Mouse (Mus musculus) forebrain, embryonic 16.5 days (tissue): ENCODE measurements at regions not wholly inside any gene's neighbourhood (a gene's known extent, or its start where the extent isn't known, plus 50 kb on each side); places are given as distances from the start of the nearest gene placed in this dataset.
"Not testable (repeated sequence)": the region's sequence is repeated elsewhere in the genome, so short reads cannot be mapped to it uniquely, and the experiment has no call there.

Experiments
- ATAC-seq: fragments of 200-750 bp; cut with Nextera tagmentation; 2 replicates; pipeline ENCODE4 v1.8.0; 2017; ENCODE audit warnings: mild to moderate bottlenecking, moderate library complexity
- H3K27ac ChIP-seq: fragments of 300-500 bp; sonication (generic); 2 replicates; pipeline ENCODE4 v1.5.1; 2014; ENCODE audit warnings: low read length, control low read depth
- H3K27me3 ChIP-seq: fragments of 300-500 bp; sonication (generic); replicated peaks from 2 replicates; pipeline ENCODE4 v1.6.1; 2014; ENCODE audit warnings: low read length; ENCODE audit not compliant: control insufficient read depth, insufficient read depth
- H3K36me3 ChIP-seq: fragments of 300-500 bp; sonication (generic); 2 replicates; pipeline ENCODE4 v1.6.1; 2014; ENCODE audit not compliant: control insufficient read depth, insufficient read depth
- H3K4me1 ChIP-seq: fragments of 300-500 bp; sonication (generic); replicated peaks from 2 replicates; pipeline ENCODE4 v1.6.1; 2014; ENCODE audit warnings: low read length; ENCODE audit not compliant: control insufficient read depth, insufficient read depth
- H3K4me2 ChIP-seq: fragments of 300-500 bp; sonication (generic); 2 replicates; pipeline ENCODE4 v1.6.1; 2014; ENCODE audit warnings: mild to moderate bottlenecking, low read length, control low read depth
- H3K4me3 ChIP-seq: fragments of 300-500 bp; sonication (generic); replicated peaks from 2 replicates; pipeline ENCODE4 v1.5.1; 2014; ENCODE audit warnings: mild to moderate bottlenecking, low read length, control low read depth
- H3K9ac ChIP-seq: fragments of 300-500 bp; sonication (generic); replicated peaks from 2 replicates; pipeline ENCODE4 v1.6.1; 2014; ENCODE audit warnings: low read depth, low read length, control low read depth
- H3K9me3 ChIP-seq: fragments of 300-500 bp; sonication (generic); 2 replicates; pipeline ENCODE4 v1.6.1; 2016; ENCODE audit warnings: low read length; ENCODE audit not compliant: control insufficient read depth
- WGBS: fragments of 180-500 bp; shearing (Covaris S2); extraction: QIAGEN DNeasy Blood & Tissue Kit; methylation state at CpG from one replicate; pipeline ENCODE4 v1.1.7; 2014; 5-methylcytosine and 5-hydroxymethylcytosine counted together

GRCm38 (mm10) chr5:50215960-50216359 is 157.2 kb upstream of the Adgra3 start:
- no peak overlapping the region for H3K27ac ChIP-seq
- no peaks in the 10 kb centered on the region for H3K36me3 ChIP-seq
- H3K4me2 ChIP-seq: no peak overlapping the region
- no peaks in the 10 kb centered on the region for H3K27me3 ChIP-seq
- H3K4me3 ChIP-seq: no peak overlapping the region
- 44% methylated on average over 5 of the region's 5 CpGs for WGBS
- H3K9me3 ChIP-seq: no peaks in the 10 kb centered on the region
- no peak for ATAC-seq
- no peaks in the 10 kb centered on the region for H3K4me1 ChIP-seq
- no peak overlapping the region for H3K9ac ChIP-seq

- Histone ChIP-seq H3K9me3 (no peaks in the 10 kb centered on the region), H3K36me3 (no peaks in the 10 kb centered on the region), H3K4me3 (no peak overlapping the region), H3K27ac (no peak overlapping the region), H3K4me1 (no peaks in the 10 kb centered on the region), H3K9ac (no peak overlapping the region), H3K27me3 (no peaks in the 10 kb centered on the region), H3K4me2 (no peak overlapping the region)
- WGBS: 60% methylated on average over 7 of the region's 7 CpGs
- ATAC-seq: no peak
Observed at GRCm38 (mm10) chr5:50202307-50203010, 143.7 kb upstream of the Adgra3 start.

GRCm38 (mm10) chr5:50196423-50196822 is 137.6 kb upstream of the Adgra3 start:
- WGBS: 68% methylated on average over 3 of the region's 3 CpGs
- Histone ChIP-seq H3K27me3 (no peaks in the 10 kb centered on the region), H3K9me3 (no peaks in the 10 kb centered on the region), H3K9ac (no peak overlapping the region), H3K4me3 (no peak overlapping the region), H3K4me2 (no peak overlapping the region), H3K36me3 (no peaks in the 10 kb centered on the region), H3K27ac (no peak overlapping the region), H3K4me1 (no peaks in the 10 kb centered on the region)
- no peak for ATAC-seq

GRCm38 (mm10) chr5:50195993-50196392 is 137.2 kb upstream of the Adgra3 start:
- no peaks in the 10 kb centered on the region for H3K27me3 ChIP-seq
- no peak overlapping the region for H3K9ac ChIP-seq
- H3K4me1 ChIP-seq: no peaks in the 10 kb centered on the region
- H3K4me3 ChIP-seq: no peak overlapping the region
- H3K27ac ChIP-seq: no peak overlapping the region
- H3K4me2 ChIP-seq: no peak overlapping the region
- no peaks in the 10 kb centered on the region for H3K36me3 ChIP-seq
- WGBS: 70% methylated on average over 3 of the region's 3 CpGs
- no peak for ATAC-seq
- no peaks in the 10 kb centered on the region for H3K9me3 ChIP-seq

GRCm38 (mm10) chr5:50189394-50189793 is 130.6 kb upstream of the Adgra3 start:
- no peak overlapping the region for H3K27ac ChIP-seq
- H3K4me2 ChIP-seq: no peak overlapping the region
- no peaks in the 10 kb centered on the region for H3K27me3 ChIP-seq
- no peaks in the 10 kb centered on the region for H3K4me1 ChIP-seq
- no peaks in the 10 kb centered on the region for H3K36me3 ChIP-seq
- H3K4me3 ChIP-seq: no peak overlapping the region
- no peaks in the 10 kb centered on the region for H3K9me3 ChIP-seq
- no peak overlapping the region for H3K9ac ChIP-seq
- no peak for ATAC-seq

- WGBS: 78% methylated on average over 6 of the region's 6 CpGs
- Histone ChIP-seq H3K4me3 (no peak overlapping the region), H3K9ac (no peak overlapping the region), H3K9me3 (no peaks in the 10 kb centered on the region), H3K4me1 (no peaks in the 10 kb centered on the region), H3K4me2 (no peak overlapping the region), H3K36me3 (no peaks in the 10 kb centered on the region), H3K27ac (no peak overlapping the region), H3K27me3 (no peaks in the 10 kb centered on the region)
- no peak for ATAC-seq
Observed at GRCm38 (mm10) chr5:50182721-50183120, 123.9 kb upstream of the Adgra3 start.

GRCm38 (mm10) chr5:50156557-50156956 is 97.8 kb upstream of the Adgra3 start:
- Histone ChIP-seq H3K9me3 (no peaks in the 10 kb centered on the region), H3K36me3 (no peaks in the 10 kb centered on the region), H3K4me3 (no peak overlapping the region), H3K4me1 (no peaks in the 10 kb centered on the region; the same call in 1 of the 2 replicates), H3K9ac (no peak overlapping the region), H3K4me2 (no peak overlapping the region), H3K27me3 (no peaks in the 10 kb centered on the region), H3K27ac (no peak overlapping the region)
- no peak for ATAC-seq
- WGBS: 26% methylated on average over 1 of the region's 1 CpGs

GRCm38 (mm10) chr5:50155170-50155860 is 96.5 kb upstream of the Adgra3 start:
- 84% methylated on average over 2 of the region's 2 CpGs for WGBS
- H3K36me3 ChIP-seq, ATAC-seq, H3K4me2 ChIP-seq, H3K4me1 ChIP-seq, H3K27ac ChIP-seq, H3K9me3 ChIP-seq, H3K9ac ChIP-seq, H3K4me3 ChIP-seq, H3K27me3 ChIP-seq: not testable (repeated sequence)

DNA sequence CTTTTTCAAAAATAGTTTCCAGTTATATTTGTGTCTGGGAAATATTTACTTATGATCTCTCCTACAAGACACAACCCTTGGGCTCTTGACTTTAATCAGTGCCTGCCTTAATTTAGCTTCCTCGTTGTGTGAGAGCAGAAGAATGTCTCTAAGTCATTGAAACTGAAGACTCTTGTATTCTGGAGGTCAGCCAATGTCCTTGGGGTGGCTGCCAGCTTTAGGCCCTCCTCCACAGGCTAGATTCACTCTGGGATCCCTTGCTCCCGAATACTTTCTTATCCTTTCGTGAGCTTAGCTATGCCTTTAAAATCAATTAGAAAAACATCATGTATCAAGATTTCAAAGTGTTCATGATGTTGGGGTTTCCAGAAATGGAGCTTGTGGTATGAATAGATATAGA is 88.1 kb upstream of the Adgra3 start:
- no peaks in the 10 kb centered on the region for H3K9me3 ChIP-seq
- H3K4me3 ChIP-seq: no peak overlapping the region
- H3K4me1 ChIP-seq: no peaks in the 10 kb centered on the region
- 59% methylated on average over 3 of the region's 3 CpGs for whole genome bisulfite sequencing
- no peaks in the 10 kb centered on the region for H3K27me3 ChIP-seq
- H3K4me2 ChIP-seq: no peak overlapping the region
- no peak overlapping the region for H3K9ac ChIP-seq
- H3K36me3 ChIP-seq: no peaks in the 10 kb centered on the region
- no peak overlapping the region for H3K27ac ChIP-seq
- no peak for ATAC-seq
